Mouse (Mus musculus): ENCODE data around the gene Ppp4r2.

GRCm38 (mm10) chr6:100875862-100876623 is 42.6 kb downstream of the Ppp4r2 start:
- TF ChIP-seq CTCF (IDR thresholded peaks at IDR 0.05; ENCODE audit: low read depth) (peak; percentile 91), EP300 (IDR thresholded peaks at IDR 0.05; ENCODE audit: low read depth) (no peak)

All from liver, postnatal 0 days (tissue).